Mouse (Mus musculus): ENCODE measurements around the gene Pttg1ip.

Gene Pttg1ip

DNA sequence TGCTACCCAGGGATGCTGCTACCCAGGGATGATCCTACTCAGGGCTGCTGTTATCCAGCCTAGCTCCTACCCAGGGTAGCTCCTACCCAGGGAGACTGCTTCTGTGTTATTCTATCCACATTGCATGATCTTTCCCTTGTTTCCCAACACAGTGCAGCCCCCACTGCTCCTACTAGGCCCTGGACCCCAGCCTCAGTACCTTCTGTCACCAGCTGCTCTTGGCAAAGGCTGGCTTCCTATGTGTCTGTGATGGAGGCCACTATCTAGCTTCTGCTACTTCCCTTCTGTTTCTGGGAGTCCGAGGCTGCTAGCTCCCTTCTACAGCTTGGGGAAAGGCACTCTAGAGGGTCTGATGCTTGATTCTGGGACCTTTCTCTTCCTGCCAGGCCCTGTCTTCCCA lies 65.9 kb downstream of the Pttg1ip start:
- no peak for DNase-seq

DNA sequence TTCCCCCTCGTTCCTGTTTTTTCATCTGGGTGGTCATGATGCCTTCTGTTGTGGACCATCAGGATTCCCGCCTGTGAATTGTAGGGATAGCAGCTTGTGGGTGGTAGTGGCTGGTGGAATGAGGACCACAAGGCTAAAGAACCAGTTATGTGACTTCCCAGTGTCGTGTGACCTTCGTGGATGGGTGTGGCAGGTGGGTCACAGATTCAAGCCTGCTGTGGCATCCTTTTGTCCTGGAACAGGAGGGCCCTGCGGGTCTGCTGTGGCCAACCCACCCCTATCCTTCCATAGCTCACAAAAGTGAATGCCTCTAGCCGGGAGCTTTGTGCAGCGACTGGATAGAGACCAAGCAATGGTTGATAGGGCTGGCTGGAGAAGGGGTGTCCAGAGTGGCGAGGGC lies 66.4 kb downstream of the Pttg1ip start:
- DNase-seq: no peak

All from lung, postnatal 14 days (tissue).